Mouse (Mus musculus): ENCODE measurements around the gene Col19a1. TPM values are rescaled to one million over a fixed set of nuclear protein-coding genes. Genes with fewer than 3 reads are reported as not detected.
A peak's percentile ranks its signal among the peaks of the same experiment; 100 is the strongest.

Gene Col19a1
- total RNA-seq, 2 experiments from 2014 or later = 7.5 to 7.8 TPM

DNA sequence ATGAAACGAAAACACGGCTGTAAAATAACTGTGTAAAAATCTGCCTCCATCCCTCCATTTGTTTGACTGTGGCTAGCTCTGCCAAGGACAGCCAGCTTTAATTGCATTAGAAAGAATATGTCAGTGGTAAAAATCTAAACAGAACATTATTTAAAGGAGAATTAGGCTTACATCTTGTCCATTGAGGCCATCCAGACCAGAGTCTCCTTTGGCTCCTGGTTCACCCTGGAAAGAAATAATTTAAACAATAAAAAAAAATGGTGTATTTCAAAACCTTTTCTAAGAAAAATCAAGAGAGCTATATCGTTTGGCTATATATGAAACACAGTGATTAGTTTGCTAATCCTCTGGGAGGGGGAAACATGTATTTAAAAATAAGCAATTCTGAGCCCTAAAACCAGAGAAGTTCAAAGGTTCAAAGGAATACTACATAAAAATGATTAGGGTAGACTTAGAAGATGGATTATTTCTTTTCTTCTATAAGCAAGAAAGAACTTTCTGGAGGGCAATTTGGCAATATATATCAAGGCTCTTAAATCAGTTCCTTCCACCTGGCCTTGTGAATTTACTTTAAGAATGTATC, 125.9 kb downstream of the Col19a1 start:
- DNase-seq = no peak

- DNase-seq = no peak
These were observed 129.3 kb downstream of the Col19a1 start for GRCm38 (mm10) chr1:24458015-24458414.

DNA sequence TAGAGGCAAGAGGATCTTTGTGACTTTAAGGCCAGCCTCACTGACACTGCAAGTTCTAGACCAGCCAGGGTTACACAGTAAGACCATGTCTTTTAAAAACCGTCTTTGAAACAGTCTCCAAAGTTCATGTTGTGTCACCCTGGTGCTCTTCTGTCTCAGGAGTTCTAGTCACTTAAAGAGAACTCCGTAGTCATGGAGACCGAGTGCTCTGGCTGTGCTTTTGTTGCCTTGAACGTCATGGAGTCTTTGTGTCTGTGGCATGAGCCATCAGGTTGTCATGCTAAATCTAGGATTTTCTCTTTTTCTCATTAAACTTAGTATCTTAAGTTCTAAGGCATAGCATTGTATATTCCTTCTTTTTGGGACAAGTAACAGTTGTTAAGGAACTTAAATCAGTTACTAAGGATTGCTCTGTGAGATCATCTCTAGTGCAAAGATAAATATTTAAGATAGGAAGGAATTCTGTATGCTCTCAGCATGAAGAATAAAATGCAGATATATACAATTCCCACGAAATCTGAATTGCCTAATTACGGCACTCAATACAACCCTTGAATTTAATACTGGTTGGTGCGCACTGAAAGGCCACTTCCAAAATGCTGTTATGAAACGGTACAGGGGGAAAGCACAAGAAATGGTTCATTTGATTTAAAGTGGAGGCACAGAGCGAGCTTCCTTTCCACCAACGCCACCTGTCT, 134.6 kb downstream of the Col19a1 start:
- DNase-seq = no peak

DNA sequence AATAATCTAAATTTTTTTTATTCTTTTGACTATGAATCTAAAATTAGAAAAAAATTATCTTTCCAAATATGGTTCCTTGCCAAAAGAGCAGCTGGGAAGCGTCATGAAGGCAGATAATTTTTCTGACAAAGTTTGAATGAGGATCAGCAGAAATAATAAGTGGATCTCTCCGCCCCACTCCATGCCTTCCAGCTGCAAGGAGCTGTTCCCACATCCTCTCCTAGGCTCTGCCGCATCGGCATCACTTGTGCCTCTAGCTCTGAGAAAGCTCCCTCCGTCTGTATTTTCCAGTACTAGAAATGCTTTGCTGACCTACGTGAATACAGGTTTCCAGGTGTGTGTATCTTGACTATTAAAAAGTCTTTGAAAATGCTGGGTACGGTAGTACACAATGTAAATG, 135.1 kb downstream of the Col19a1 start:
- DNase-seq = no peak

DNA sequence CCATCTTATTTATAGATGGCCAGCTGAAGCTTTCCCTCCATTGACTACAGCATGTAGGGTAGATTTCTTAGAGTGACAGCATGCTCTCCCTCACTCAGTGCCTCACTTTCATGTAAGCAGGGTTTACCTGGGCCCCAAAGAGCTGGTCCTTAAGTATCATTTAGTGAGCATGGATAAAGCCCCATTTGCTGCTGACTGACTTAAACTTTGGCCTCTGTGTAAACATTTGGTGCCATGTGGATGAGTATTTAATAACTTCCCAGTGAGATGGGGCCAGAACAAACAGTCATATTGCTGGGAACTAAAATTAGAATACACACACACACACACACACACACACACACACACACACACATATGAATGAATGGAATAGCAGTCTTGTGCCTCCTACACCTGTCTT, 149.8 kb downstream of the Col19a1 start:
- no peak for DNase-seq

GRCm38 (mm10) chr1:24428306-24428705, 159.0 kb downstream of the Col19a1 start:
- no peak for DNase-seq

DNA sequence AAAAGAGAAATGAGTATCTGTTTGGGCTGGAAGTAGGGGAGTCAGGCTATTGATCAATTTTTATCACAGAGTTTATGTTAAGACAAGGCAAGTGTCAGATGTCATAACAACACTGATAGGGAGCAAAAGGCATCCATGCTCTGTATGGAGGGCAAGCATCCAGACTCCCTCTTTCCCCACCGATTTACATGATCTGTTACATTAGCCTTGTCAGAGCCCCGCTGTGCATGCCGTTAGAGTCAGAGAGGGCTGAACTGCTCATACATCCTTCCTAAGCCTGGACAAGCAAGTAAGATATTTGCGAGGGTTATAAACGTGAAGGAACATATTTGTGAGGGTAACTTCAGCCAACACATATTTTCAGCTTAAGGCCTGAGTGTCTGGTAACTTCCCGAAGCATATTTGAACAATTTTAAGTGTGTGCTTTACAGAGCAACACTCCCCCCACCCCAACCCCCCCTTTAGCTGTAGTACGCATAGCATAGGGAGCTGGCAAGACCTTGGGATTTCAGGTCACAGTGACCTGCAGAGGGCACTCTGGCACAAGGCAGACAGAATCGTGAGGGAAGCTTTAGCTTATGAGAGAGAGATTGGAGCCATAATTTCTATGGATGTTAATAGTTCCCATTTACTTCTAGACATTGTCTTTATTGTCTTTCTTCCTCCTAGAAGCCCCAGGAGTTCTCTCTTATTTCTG, 209.0 kb downstream of the Col19a1 start:
- peak; percentile 25 for DNase-seq

GRCm38 (mm10) chr1:24374902-24375301, 212.4 kb downstream of the Col19a1 start:
- no peak for DNase-seq

- DNase-seq = no peak
These were observed 213.6 kb downstream of the Col19a1 start for GRCm38 (mm10) chr1:24373671-24374070.

GRCm38 (mm10) chr1:24372471-24373258, 214.6 kb downstream of the Col19a1 start:
- no peak for DNase-seq

DNA sequence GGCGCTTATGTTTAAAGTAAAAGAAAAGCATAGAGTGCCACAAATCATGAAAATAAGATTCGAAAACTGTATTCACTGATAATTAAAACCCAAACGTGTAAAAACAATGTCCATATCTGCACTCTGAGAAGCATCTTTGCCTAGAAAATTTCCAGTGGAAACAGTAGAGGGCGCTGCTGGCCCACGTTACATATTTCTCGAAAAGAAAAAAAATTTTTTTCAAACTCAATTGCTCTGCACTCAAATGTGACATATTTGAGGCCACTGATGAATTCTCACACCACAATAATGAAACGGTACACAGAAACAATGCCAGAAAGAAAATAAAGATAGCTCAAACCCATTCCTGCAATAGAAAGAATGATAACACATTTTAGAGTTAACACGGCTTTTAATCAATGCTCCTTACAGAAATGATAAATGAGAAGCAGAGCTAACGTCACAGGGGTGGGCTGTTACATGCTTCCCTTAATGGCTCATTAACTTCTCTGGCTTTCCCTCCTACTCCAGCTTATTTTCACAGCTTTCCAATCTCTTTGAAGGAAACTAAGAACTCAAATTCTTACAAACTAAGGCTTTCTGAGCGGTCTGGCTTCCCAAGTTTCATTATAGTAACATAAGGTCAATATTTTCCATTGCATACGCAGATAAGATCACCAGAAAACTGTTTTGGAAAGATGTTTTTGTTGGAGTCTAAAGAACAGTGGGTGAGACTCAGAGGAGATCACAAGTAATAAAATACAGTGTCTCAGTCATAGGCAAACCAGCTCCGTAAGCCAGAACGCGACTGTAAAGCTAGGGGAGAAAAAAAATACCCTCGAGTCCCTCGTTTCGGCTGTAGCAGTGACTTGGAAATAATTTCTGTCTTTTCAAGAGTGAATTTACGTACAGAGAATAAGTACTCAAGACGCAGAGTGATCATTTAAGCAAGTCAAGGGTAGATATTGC, 219.4 kb downstream of the Col19a1 start:
- DNase-seq = peak; percentile 31

GRCm38 (mm10) chr1:24364775-24365174, 222.5 kb downstream of the Col19a1 start:
- no peak for DNase-seq

GRCm38 (mm10) chr1:24361990-24362635, 225.2 kb downstream of the Col19a1 start:
- no peak for DNase-seq

GRCm38 (mm10) chr1:24349462-24350217, 237.6 kb downstream of the Col19a1 start:
- no peak for DNase-seq

GRCm38 (mm10) chr1:24347621-24348160, 239.6 kb downstream of the Col19a1 start:
- no peak for DNase-seq

GRCm38 (mm10) chr1:24337556-24338275, 249.6 kb downstream of the Col19a1 start:
- no peak for DNase-seq

DNA sequence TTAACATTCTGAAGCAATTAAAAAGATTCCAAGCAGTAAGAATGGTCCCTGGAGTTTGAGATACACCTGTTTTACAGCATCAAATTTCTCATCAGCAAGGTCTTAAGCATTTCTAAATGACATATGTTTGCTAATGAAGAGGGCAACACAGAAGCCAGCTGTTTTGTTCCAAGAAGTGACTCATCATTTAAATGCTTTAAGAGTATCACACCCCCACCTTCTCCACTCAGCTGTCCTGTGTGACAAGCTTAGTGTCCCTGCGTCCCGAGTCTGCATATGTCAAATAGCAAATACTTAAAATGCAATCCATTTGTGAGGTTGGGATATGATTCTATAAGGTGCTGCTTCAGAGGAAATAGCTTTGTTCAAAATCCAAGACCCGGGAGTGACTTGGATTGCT, 251.2 kb downstream of the Col19a1 start:
- no peak for DNase-seq

DNA sequence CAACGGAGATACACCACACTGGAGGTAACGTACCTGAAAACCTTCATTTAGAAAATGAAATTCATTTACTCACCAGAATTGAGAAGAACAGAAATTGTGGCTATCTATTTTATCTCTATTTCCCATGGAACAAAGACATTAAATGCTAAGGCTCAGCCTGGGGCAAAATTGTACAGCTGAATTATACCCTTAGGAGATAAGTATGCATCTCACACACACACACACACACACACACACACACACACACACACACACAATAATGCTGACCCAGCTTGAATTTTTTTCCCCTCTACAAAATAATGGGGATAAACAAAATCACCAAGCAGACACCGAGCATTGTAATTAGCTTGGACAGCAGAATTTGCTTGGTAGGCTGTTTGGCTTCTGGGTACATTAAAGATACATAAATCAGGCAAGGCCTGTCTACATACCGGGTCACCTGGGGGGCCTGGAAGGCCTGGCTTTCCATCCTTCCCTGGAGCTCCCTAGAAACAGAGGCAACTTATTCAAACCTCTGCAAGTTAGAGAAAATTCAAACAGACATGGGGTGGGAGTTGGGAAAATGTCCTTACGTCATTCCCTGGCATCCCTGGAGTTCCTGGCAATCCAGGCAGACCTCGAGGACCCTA, 270.2 kb downstream of the Col19a1 start:
- no peak for DNase-seq

GRCm38 (mm10) chr1:24316490-24316889, 270.8 kb downstream of the Col19a1 start:
- DNase-seq = no peak
